Mouse (Mus musculus): ENCODE results near the gene Sox10.

DNA sequence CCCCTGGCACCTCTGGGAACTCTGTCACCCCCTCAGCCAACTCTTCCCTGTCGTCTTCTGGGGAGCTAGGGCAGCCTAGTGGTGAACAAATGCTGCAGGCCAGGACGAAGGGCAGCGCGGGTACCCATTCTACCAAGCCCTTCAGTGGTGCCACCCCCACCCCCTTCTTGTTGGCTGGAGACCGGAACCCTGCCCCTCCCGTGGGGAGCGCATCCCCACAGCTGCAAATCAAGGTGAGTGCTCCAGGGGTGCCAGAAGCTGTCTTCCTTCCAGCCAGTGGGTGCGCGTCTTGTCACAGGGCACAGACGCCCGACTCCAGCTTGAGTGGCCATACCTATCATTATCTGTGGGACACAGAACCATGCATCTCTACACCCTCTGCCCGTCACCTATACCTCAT lies 37.9 kb downstream of the Sox10 start:
- TF ChIP-seq POLR2A (IDR thresholded peaks at IDR 0.05; ENCODE audit: insufficient read length, low read depth) (no peak), MYOD1 (IDR thresholded peaks at IDR 0.05; ENCODE audit: control insufficient read depth in 1 of 3, insufficient read length in 2 of 3, low read depth in 2 of 3) (no peak), E2F4 (IDR thresholded peaks at IDR 0.05; ENCODE audit: insufficient read depth) (no peak), MYOG (IDR thresholded peaks at IDR 0.05; ENCODE audit: control insufficient read depth in 1 of 3, insufficient read depth in 1 of 3, insufficient read length in 2 of 3, low read depth in 2 of 3) (no peak)

All from myocyte (in vitro differentiated cells).